Mouse (Mus musculus): Measurements from ENCODE around the gene Cd244a.

DNA sequence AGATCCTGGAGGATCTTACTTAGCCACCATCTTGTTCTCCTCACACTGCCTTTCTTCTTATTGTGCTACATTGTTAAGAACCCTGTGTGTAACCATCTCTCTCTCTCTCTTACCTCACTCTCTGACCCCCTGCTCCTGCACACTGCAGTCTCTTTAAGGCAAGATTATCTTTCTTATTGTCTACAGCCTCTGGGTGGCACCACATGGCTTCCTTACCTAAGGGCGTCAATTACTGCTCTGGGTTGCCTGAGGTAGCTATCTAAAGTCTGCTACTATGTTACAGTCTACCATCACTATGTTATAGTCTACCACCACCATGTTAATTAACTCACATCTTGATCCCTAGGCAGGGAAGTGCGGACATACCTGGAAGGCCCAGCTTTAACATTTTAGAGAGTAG lies 9.4 kb downstream of the Cd244a start:
- TF ChIP-seq POLR2A (IDR thresholded peaks at IDR 0.05; ENCODE audit: insufficient read depth, low read length) (no peak), CTCF (IDR thresholded peaks at IDR 0.05; ENCODE audit: low read depth, low read length) (no peak)
